Mouse (Mus musculus) heart, postnatal 0 days (tissue): Measurements from ENCODE around the gene Tmem121. TPM values are rescaled to one million over a fixed set of nuclear protein-coding genes. Genes with fewer than 3 reads are reported as not detected.
A peak's percentile ranks its signal among the peaks of the same experiment; 100 is the strongest.

Experiments
- ATAC-seq: fragments of 200-750 bp; cut with Nextera tagmentation; 2 replicates; pipeline ENCODE4 v1.8.0; 2017; ENCODE audit warnings: low read depth, moderate number of reproducible peaks, moderate library complexity; ENCODE audit not compliant: insufficient read depth
- DNase-seq: peaks from one replicate; pipeline ENCODE4 v3.0.0-alpha.2; 2016; ENCODE audit warnings: low spot score
- H3K27ac ChIP-seq: fragments of 300-500 bp; sonication (generic); 2 replicates; pipeline ENCODE4 v1.5.1; 2014; ENCODE audit warnings: low read depth, mild to moderate bottlenecking
- H3K27me3 ChIP-seq: fragments of 300-500 bp; sonication (generic); 2 replicates; pipeline ENCODE4 v1.6.1; 2014; ENCODE audit warnings: low read length, mixed read lengths; ENCODE audit not compliant: control insufficient read depth, insufficient read depth
- H3K36me3 ChIP-seq: fragments of 300-500 bp; sonication (generic); replicated peaks from 2 replicates; pipeline ENCODE4 v1.6.1; 2014; ENCODE audit warnings: low read length, mixed read lengths; ENCODE audit not compliant: control insufficient read depth, insufficient read depth
- H3K4me1 ChIP-seq: fragments of 300-500 bp; sonication (generic); 2 replicates; pipeline ENCODE4 v1.6.1; 2014; ENCODE audit warnings: antibody characterized with exemption; ENCODE audit not compliant: control insufficient read depth, insufficient read depth
- H3K4me2 ChIP-seq: fragments of 300-500 bp; sonication (generic); 2 replicates; pipeline ENCODE4 v1.6.1; 2014; ENCODE audit warnings: low read depth, mild to moderate bottlenecking, low read length, moderate library complexity
- H3K4me3 ChIP-seq: fragments of 300-500 bp; sonication (generic); 2 replicates; pipeline ENCODE4 v1.5.1; 2014; ENCODE audit warnings: low read depth, low read length
- H3K9ac ChIP-seq: fragments of 300-500 bp; sonication (generic); replicated peaks from 2 replicates; pipeline ENCODE4 v1.6.1; 2014; ENCODE audit warnings: low read depth, low read length, mixed read lengths
- H3K9me3 ChIP-seq: fragments of 300-500 bp; sonication (generic); replicated peaks from 2 replicates; pipeline ENCODE4 v1.6.1; 2016; ENCODE audit warnings: low read length; ENCODE audit not compliant: control insufficient read depth
- CTCF ChIP-seq: IDR thresholded peaks from 2 replicates; pipeline ENCODE4 v1.5.1; 2016; ENCODE audit warnings: antibody characterized with exemption, control low read depth, low read depth
- EP300 ChIP-seq: IDR thresholded peaks from 2 replicates; pipeline ENCODE4 v1.6.1; 2016; ENCODE audit warnings: antibody characterized with exemption, low read depth
- WGBS: fragments of 180-500 bp; shearing (Covaris S2); extraction: QIAGEN DNeasy Blood & Tissue Kit; methylation state at CpG from one replicate; pipeline ENCODE4 v1.1.7; 2014; 5-methylcytosine and 5-hydroxymethylcytosine counted together
- polyA plus RNA-seq: library from polyadenylated mRNA; unstranded; fragments of >200 nt; fragmentation: Nextera tagmentation; extraction: Ambion mirVana; gene quantifications from 2 replicates; pipeline ENCODE4 v1.2.1, GENCODE M21; 2015
- total RNA-seq: library from RNA; depleted of rRNA; stranded (reverse); fragments of >200 nt; gene quantifications from 2 replicates; pipeline ENCODE4 v1.2.3, GENCODE M21; 2014; ENCODE audit warnings: low replicate concordance

Gene Tmem121
- total and polyA plus RNA-seq, 2 experiments from 2014 or later: 1.2 to 4.8 TPM

- Histone ChIP-seq H3K9me3 (no peaks in the 10 kb centered on the region), H3K36me3 (peaks cover 31% of the 10 kb centered on the region), H3K27me3 (no peaks in the 10 kb centered on the region), H3K27ac (peak within 1 kb of the TSS; percentile 98), H3K4me3 (peak within 1 kb of the TSS; percentile 8), H3K4me2 (peak within 1 kb of the TSS; percentile 50), H3K4me1 (peaks cover 62% of the 10 kb centered on the region), H3K9ac (0 out of 2 replicates have a peak within 1 kb of the TSS, but pooled peaks have one; percentile 30)
- 11% methylated on average over 45 of the region's 45 CpGs for WGBS
- TF ChIP-seq EP300: no peak; the same call in 1 of the 2 replicates
- TF ChIP-seq CTCF: peak; percentile 72
- DNase-seq (peak; percentile 77), ATAC-seq (peak; percentile 13)
Measured at GRCm38 (mm10) chr12:113146112-113147057, 39.3 kb upstream of the Tmem121 start, which contains the start of gene Crip1. Gene Crip1, plus strand, starts transcription at chr12:113146316.

DNA sequence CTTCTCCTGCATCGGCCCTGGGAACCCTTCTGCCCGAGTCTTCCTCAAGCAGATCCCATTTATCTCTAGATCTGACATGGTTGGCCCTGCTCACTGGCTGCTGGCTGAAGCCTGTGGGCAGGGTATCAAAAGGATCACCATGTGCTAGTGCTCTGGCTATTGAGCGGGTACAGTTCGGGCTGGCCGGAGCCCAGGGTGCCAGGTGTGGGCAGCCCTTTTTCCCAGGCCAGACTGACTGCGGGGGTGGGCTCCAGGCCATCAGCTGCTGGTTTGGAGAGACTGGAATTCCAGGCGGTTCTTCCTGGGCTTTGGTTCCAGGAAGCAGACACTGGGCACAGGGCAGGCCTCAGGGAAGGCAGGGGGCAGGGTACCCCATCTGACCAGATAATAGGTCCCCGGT, 38.2 kb upstream of the Tmem121 start:
- DNase-seq: no peak
- no peak overlapping the region for H3K4me3 ChIP-seq
- no peak overlapping the region for H3K4me2 ChIP-seq
- H3K27me3 ChIP-seq: no peaks in the 10 kb centered on the region
- WGBS: 48% methylated on average over 8 of the region's 8 CpGs
- no peaks in the 10 kb centered on the region for H3K9me3 ChIP-seq
- peaks cover 65% of the 10 kb centered on the region for H3K4me1 ChIP-seq
- no peak overlapping the region for H3K9ac ChIP-seq
- peak overlapping the region; percentile 89 for H3K27ac ChIP-seq
- no peak for ATAC-seq
- H3K36me3 ChIP-seq: peaks cover 31% of the 10 kb centered on the region
- no peak for TF ChIP-seq CTCF
- TF ChIP-seq EP300: no peak

GRCm38 (mm10) chr12:113148381-113149035, 37.2 kb upstream of the Tmem121 start:
- Histone ChIP-seq H3K4me1 (peaks cover 69% of the 10 kb centered on the region), H3K27ac (peak overlapping the region; percentile 89), H3K9ac (no peak overlapping the region), H3K36me3 (peaks cover 28% of the 10 kb centered on the region), H3K4me3 (no peak overlapping the region), H3K4me2 (no peak overlapping the region), H3K27me3 (no peaks in the 10 kb centered on the region), H3K9me3 (no peaks in the 10 kb centered on the region)
- ATAC-seq (peak; percentile 2; the same call in 1 of the 2 replicates), DNase-seq (no peak)
- TF ChIP-seq CTCF (peak; percentile 38), EP300 (no peak)
- 51% methylated on average over 16 of the region's 16 CpGs for WGBS

GRCm38 (mm10) chr12:113149341-113149740, 36.4 kb upstream of the Tmem121 start:
- Histone ChIP-seq H3K4me1 (peaks cover 67% of the 10 kb centered on the region), H3K9ac (no peak overlapping the region), H3K4me3 (no peak overlapping the region), H3K9me3 (no peaks in the 10 kb centered on the region), H3K4me2 (no peak overlapping the region), H3K27ac (peak overlapping the region; percentile 89; the same call in 1 of the 2 replicates), H3K27me3 (no peaks in the 10 kb centered on the region), H3K36me3 (peaks cover 24% of the 10 kb centered on the region)
- ATAC-seq (no peak), DNase-seq (no peak)
- TF ChIP-seq CTCF: no peak
- TF ChIP-seq EP300: no peak
- 63% methylated on average over 4 of the region's 4 CpGs for WGBS

DNA sequence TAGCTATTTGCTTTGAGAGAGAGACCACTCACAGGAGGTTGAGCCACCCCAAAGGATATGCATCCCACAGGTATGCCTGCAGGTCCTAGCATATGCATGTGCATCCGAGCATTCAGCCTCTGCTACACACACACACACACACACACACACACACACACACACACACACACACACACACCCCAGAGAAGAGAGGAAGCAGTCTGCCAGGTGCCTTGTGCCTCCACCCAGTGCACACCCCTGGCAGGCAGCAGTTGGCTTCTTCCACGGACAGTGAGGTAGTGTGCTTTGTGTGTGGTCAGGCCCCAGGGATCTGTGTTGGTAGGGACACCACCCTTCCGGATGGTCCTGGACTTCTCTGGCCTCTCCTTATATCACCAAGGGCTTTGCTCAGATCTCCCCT, 35.8 kb upstream of the Tmem121 start:
- 70% methylated on average over 3 of the region's 3 CpGs for WGBS
- no peak overlapping the region; the same call in 1 of the 2 replicates for H3K9ac ChIP-seq
- no peak overlapping the region for H3K4me3 ChIP-seq
- DNase-seq (no peak), ATAC-seq (no peak)
- no peak overlapping the region for H3K4me2 ChIP-seq
- peaks cover 19% of the 10 kb centered on the region for H3K36me3 ChIP-seq
- no peaks in the 10 kb centered on the region for H3K27me3 ChIP-seq
- H3K27ac ChIP-seq: no peak overlapping the region
- peaks cover 64% of the 10 kb centered on the region for H3K4me1 ChIP-seq
- no peaks in the 10 kb centered on the region for H3K9me3 ChIP-seq
- no peak for TF ChIP-seq CTCF
- no peak for TF ChIP-seq EP300
